Mouse (Mus musculus): ENCODE data around the gene Ern1. TPM values are rescaled to one million over a fixed set of nuclear protein-coding genes. Genes with fewer than 3 reads are reported as not detected.

The Ern1 gene
- total RNA-seq, 1 experiment, result 7.4 TPM

DNA sequence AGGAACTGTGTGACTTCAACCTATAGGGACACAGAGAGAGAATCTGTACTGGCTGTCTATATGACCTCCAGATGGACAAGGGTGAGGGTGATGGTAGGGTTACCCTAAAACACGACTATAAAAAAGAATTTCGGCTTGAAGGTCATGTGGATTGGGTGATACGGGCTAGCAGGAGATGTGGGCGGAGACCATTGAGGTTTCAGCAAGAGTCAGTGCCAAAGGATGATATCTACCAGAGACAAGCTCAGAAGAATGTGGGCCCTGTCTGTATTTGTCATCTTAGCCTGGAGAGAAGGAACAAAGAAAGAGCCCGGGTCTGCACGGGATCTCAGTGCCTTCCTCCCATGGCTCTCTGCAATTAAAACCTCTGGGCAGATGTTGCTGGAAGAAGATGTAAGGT lies 137.9 kb downstream of the Ern1 start:
- TF ChIP-seq CHD2 (IDR thresholded peaks at IDR 0.05; ENCODE audit: low read depth, low read length) (no peak), MAFK (IDR thresholded peaks at IDR 0.05; ENCODE audit: insufficient read depth, low read depth, low read length) (no peak), HCFC1 (IDR thresholded peaks at IDR 0.05; ENCODE audit: borderline replicate concordance, insufficient read depth, low read length) (no peak), ZNF384 (IDR thresholded peaks at IDR 0.05; ENCODE audit: low read depth, low read length) (no peak), ZC3H11A (IDR thresholded peaks at IDR 0.05; ENCODE audit: borderline replicate concordance, low read depth, low read length) (no peak)
- no peak overlapping the region for H3K27ac ChIP-seq (ENCODE audit: insufficient read depth, low read depth, low read length, poor library complexity, severe bottlenecking)
- no peaks in the 10 kb centered on the region for H3K36me3 ChIP-seq (ENCODE audit: control insufficient read depth, insufficient read depth, low read length, poor library complexity, severe bottlenecking)
- H3K9me3 ChIP-seq (ENCODE audit: control insufficient read depth, insufficient read depth, low read depth, low read length), result no peaks in the 10 kb centered on the region
- H3K9ac ChIP-seq (ENCODE audit: insufficient read depth, low read depth, low read length, poor library complexity, severe bottlenecking), result no peak overlapping the region
- no peak for DNase-seq (ENCODE audit: low read depth, low spot score)
- no peaks in the 10 kb centered on the region for H3K4me1 ChIP-seq (ENCODE audit: control insufficient read depth in 2 of 2, insufficient read depth in 2 of 2, low read length in 2 of 2, poor library complexity in 1 of 2)
- H3K4me3 ChIP-seq (ENCODE audit: insufficient read depth in 1 of 2, low read depth in 1 of 2, low read length in 2 of 2, poor library complexity in 1 of 2, severe bottlenecking in 1 of 2), result no peak overlapping the region
- in situ Hi-C loops (cut with MboI; ENCODE audit: low sequenced_read_pairs in 2 of 2, unreplicated experiment in 2 of 2), result no loop called here

DNA sequence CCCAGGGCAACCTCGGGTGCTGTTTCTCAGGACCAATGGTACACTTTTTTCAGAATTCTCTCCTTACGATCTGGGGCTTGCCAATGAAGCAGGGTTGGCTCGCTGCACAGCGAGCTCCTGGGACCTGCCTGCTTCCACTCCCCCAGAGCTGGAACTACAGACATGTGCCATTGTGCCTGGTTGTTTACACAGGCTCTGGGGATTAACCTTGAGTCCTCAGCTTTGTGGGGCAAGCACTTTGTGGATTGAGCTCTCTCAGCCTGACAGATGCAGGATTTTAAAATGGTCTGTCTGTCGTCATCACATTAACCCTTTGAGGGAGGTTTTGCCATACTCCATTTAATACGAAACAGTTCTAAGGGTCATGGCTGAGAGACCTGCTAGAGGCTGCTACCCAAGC lies 142.7 kb downstream of the Ern1 start:
- no peak for TF ChIP-seq MAFK (IDR thresholded peaks at IDR 0.05; ENCODE audit: insufficient read depth, low read depth, low read length)
- TF ChIP-seq ZNF384 (IDR thresholded peaks at IDR 0.05; ENCODE audit: low read depth, low read length), result no peak
- no peak for TF ChIP-seq ZC3H11A (IDR thresholded peaks at IDR 0.05; ENCODE audit: borderline replicate concordance, low read depth, low read length)
- no peak for TF ChIP-seq CHD2 (IDR thresholded peaks at IDR 0.05; ENCODE audit: low read depth, low read length)
- no peak for TF ChIP-seq HCFC1 (IDR thresholded peaks at IDR 0.05; ENCODE audit: borderline replicate concordance, insufficient read depth, low read length)
- no peak for DNase-seq (ENCODE audit: low read depth, low spot score)
- no peak overlapping the region for H3K4me3 ChIP-seq (ENCODE audit: insufficient read depth in 1 of 2, low read depth in 1 of 2, low read length in 2 of 2, poor library complexity in 1 of 2, severe bottlenecking in 1 of 2)
- no peak overlapping the region for H3K9ac ChIP-seq (ENCODE audit: insufficient read depth, low read depth, low read length, poor library complexity, severe bottlenecking)
- no peaks in the 10 kb centered on the region for H3K9me3 ChIP-seq (ENCODE audit: control insufficient read depth, insufficient read depth, low read depth, low read length)
- in situ Hi-C loops (cut with MboI; ENCODE audit: low sequenced_read_pairs in 2 of 2, unreplicated experiment in 2 of 2), result no loop called here
- no peaks in the 10 kb centered on the region for H3K36me3 ChIP-seq (ENCODE audit: control insufficient read depth, insufficient read depth, low read length, poor library complexity, severe bottlenecking)
- no peak overlapping the region for H3K27ac ChIP-seq (ENCODE audit: insufficient read depth, low read depth, low read length, poor library complexity, severe bottlenecking)
- H3K4me1 ChIP-seq (ENCODE audit: control insufficient read depth in 2 of 2, insufficient read depth in 2 of 2, low read length in 2 of 2, poor library complexity in 1 of 2), result no peaks in the 10 kb centered on the region

Other genes with a start within 250 kb of the Ern1 start
- gene Ftsj3, start 231.8 kb downstream of the Ern1 start, total RNA-seq (2012; rRNA removed), result 304 and 403 TPM in 2 replicates
- 161 and 263 TPM in 2 replicates for gene Psmc5, start 231.7 kb downstream of the Ern1 start, total RNA-seq (2012; rRNA removed)
- gene Smarcd2, start 214.9 kb downstream of the Ern1 start, total RNA-seq (2012; rRNA removed), result 45.0 and 47.7 TPM in 2 replicates
- 1.0 and 1.3 TPM in 2 replicates for gene Tcam1, start 211.2 kb downstream of the Ern1 start, total RNA-seq (2012; rRNA removed)
- gene Gh, start 186.0 kb downstream of the Ern1 start, total RNA-seq (2012; rRNA removed), result not detected in 2 replicates
- 3.6 and 4.2 TPM in 2 replicates for gene Cd79b, start 173.1 kb downstream of the Ern1 start, total RNA-seq (2012; rRNA removed)
- gene Scn4a, start 134.6 kb downstream of the Ern1 start, total RNA-seq (2012; rRNA removed), result 0.13 and 0.16 TPM in 2 replicates
- not detected in 2 replicates for gene Prr29, start 122.4 kb downstream of the Ern1 start, total RNA-seq (2012; rRNA removed)
- gene Icam2, start 99.8 kb downstream of the Ern1 start, total RNA-seq (2012; rRNA removed), result 0.37 and 0.89 TPM in 2 replicates
- gene Tex2, start 125.6 kb upstream of the Ern1 start, total RNA-seq (2012; rRNA removed), result 33.6 and 34.4 TPM in 2 replicates